Mouse (Mus musculus) erythroblast, embryonic 14.5 days (primary cell): ENCODE data around the gene Slc4a8.

Source experiments
- GATA1 ChIP-seq: IDR thresholded peaks from 2 replicates; pipeline ENCODE4 v1.6.1; 2012; ENCODE audit warnings: low read length, inconsistent platforms, mixed read lengths
- TAL1 ChIP-seq: IDR thresholded peaks from 3 replicates; pipeline ENCODE4 v1.6.1; 2012; ENCODE audit warnings: low read length, inconsistent platforms, mixed read lengths

DNA sequence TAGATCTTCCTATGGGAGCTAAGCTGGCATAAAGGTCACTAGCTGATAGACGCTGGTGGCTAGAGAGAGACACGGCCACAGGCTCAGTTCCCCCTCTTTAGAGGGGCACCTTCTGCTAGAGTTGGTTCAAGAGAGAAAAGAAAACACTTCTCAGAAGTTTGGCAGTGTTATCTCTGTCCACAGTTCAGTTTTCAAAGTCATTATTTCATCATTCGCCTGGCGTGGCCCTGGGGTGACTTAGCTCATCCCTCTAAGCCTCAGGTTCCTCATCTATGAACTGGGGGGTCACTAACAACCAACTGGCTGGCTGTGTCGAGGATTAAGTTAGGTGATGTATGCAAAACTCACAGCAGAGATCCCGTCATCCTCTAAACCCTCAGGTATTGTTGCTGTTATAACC lies 43.6 kb upstream of the Slc4a8 start:
- TF ChIP-seq GATA1: no peak
- no peak for TF ChIP-seq TAL1
